Mouse (Mus musculus) spleen, postnatal 36 days (tissue): ENCODE results near the gene Nf2.

Source experiments
- DNase-seq, 2 experiments: peaks; one replicate each; pipeline ENCODE4 v3.0.0; 2022; ENCODE audit warnings: low spot score in 2 of 2, mixed read lengths in 1 of 2

Nf2 gene

DNA sequence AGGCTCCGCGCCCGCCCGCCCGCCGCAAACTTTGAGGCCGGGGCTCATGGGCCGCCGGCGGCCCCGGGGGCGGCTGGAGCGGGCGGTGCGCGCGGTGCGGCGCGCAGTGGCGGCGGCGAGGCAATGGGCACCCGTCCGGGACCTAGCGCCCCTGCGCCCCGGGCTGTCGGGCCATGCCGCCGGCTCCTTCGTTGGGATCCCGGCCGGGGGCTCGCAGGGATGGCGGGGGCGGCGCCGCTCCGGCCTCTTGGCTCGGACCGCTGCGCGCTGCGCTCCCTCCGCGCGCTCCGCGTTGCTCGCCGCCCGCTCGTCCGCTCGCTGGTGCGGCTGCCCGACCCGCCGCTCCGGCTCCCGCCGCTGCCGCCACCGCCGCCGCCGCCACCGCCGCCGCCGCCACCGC lies 102.6 kb downstream of the Nf2 start, which contains the start of gene Cabp7:
Cabp7 (minus strand) TSS at position 46 of the 400 bp plus-strand sequence.
- no peak for DNase-seq

DNA sequence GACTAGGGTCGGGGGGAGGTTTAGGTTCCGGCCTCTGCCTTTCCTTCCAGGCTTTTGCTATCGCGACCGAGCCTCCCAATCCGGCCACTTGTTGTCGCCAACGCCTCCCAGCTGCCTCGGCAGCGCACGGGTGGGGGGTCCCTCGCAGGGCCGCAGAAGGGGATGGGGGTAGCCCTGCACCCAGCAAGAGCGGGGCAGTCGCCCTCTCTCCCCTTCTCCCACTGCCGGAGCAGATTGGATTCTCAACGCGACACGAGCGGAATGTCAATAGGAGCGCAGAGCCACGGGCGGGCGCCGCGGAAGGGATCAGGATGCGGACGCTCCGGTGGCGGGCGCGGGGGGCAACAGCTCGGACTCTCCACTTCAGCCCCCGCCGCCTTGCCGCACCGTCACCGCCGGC lies 103.4 kb downstream of the Nf2 start:
- DNase-seq, result no peak

- no peak for DNase-seq
Measured at GRCm38 (mm10) chr11:4744691-4745090, 104.6 kb downstream of the Nf2 start.

- DNase-seq, result no peak
Measured at GRCm38 (mm10) chr11:4740785-4741184, 108.6 kb downstream of the Nf2 start.

DNA sequence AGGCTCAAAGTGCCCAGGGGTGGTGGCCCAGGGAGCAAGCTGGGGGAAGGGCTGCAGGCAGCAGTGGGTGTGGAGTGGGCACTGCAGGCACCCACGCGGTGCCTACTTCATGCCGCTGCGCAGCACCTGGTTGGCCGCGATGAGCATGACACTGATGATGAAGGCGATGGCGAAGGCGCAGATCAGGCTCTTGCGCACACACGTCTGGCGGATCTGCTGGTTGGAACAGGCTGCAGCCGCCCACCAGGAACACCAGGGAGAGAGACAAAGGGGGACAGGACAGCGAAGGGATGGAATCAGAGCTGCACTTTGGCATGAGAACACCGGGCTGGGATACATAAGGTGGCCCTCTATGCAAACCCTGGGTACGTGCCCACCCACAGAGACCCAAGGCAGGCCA lies 110.6 kb downstream of the Nf2 start:
- no peak for DNase-seq

DNA sequence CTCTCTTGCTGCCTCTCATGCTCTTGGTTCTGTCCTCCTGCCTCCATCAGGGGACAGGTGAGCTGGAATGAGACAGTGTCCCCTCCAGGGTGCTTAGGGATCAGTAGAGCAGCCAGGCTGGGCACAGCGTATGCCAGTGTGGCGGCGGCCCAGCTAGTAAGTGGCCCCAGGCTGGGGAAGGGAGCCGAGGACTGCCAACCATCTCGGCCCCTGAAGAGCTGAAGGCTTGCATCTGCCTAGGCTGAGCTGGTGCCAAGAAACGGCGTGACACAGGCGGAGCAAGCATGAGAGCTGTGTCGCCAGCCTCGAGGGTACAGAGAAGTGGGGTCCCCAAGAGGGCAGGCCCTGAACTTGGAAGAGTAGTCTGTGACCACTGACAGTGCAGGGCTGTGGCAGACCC lies 111.7 kb downstream of the Nf2 start:
- DNase-seq, result no peak

DNA sequence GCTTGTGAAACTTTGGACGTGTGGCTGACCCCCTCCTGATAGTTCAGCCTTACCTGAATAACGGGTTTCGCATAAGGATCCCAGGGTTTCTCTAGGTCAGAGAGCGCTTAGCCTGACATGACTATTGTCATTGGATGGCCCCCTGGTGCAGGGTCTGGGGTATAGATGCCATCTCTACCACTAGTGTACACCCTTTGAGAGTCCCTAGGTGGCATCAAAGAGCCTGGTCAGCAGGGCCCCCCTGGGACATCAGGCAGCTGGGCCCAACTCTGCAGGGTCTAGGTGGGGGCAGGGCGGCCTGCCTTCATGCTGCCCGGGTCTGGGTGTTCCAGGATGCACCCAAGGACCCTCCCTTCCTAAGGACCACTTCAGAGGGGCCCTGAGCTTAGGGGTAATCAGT lies 113.0 kb downstream of the Nf2 start:
- DNase-seq, result no peak

GRCm38 (mm10) chr11:4734179-4734578 lies 115.2 kb downstream of the Nf2 start:
- DNase-seq, result no peak

- DNase-seq, result no peak
Measured at GRCm38 (mm10) chr11:4731781-4732180, 117.6 kb downstream of the Nf2 start.

- no peak for DNase-seq
Measured at GRCm38 (mm10) chr11:4730913-4731312, 118.4 kb downstream of the Nf2 start.

DNA sequence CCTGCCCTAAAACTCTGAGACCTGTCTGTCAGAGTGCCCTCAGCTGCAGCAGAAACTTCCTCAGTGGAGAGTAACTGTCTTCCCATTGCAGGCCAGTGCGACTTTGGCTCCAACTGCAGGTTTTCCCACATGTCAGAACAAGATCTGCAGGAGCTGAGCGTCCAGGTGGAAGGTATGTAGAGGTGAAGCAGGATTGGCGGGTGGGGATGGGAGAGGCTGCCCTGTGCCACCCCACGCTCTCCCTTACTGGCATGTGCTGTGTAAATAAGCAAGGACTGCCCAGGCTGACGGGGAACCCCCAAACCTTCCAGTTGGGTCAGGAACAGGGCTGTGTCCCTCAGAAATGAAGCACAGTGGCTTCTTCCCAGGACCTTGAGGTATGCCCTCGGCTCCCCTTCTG lies 119.2 kb downstream of the Nf2 start:
- no peak for DNase-seq

GRCm38 (mm10) chr11:4729603-4730002 lies 119.7 kb downstream of the Nf2 start:
- no peak for DNase-seq

- no peak for DNase-seq
Measured at GRCm38 (mm10) chr11:4721728-4722127, 127.6 kb downstream of the Nf2 start.

DNA sequence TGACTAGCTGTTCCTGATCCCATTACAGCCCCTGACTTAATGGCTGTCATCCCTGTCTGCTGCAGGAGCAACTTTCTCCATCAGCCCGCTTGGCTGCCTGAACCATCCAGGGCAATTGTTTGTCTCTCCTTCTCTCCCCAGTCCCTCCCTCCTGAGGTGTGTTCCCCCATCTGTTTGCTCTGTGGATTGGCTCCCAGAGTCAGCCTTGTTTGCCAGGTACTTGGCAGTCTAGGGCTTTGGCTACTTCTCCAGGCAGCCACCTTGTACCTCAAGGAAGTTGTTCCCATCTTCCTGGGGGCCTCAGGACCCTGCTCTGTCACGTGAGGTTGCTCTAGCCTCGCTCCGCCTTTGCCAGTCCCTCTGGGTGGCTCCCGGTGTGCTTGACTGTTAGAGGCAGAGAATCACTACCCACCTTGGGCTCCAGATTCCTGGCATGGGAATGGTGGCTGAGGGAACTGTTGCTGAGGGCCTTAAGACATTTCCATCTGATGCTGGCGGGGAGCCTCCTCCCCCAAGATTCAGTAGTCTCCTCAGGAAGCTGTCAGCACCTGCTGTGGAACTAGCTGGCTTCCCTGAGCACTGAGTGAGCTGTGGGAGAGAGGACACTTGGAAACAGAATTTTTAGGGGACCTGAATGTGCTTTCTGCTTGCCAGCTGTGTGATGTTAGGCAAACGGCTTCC lies 128.3 kb downstream of the Nf2 start:
- no peak for DNase-seq

DNA sequence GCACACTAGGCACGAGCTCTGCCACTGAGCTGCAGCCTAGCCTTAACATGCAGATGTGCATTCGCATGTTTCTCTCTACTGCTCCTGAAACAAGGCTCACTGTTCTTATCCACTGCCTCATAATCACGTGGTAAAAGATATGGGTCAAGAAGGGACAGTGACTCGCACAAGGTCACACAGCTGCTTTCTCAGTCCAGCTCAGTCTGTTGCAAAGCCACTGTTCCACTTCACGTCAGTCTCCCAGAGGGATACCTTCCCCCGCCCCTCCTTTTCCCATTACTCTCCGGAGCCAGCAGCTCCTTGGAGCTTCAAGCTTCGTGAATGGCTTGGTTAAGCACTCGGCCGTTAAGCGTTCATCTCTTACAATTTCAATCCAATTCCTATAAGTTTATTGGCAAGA lies 128.9 kb downstream of the Nf2 start:
- DNase-seq, result no peak

DNA sequence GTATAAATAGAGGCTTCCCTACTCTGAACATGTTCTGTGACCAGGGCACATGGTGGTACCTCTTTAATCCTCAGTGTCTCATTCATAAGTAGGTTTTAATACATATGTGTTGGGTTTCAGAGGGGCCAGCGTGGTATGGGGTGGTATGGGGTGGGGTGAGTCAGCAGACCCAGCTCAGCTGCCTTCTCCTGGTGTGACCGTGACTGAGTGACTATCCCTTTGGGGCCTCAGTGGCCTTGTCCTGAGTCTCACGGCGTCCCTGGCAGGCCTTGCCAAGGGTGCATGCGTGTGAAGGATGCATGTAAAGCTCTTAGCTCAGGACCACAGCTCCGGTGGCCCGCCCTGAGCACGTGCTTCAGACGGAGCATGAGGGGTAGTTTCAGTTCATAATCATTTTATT lies 129.4 kb downstream of the Nf2 start:
- no peak for DNase-seq

GRCm38 (mm10) chr11:4718548-4718947 lies 130.8 kb downstream of the Nf2 start:
- DNase-seq, result no peak

GRCm38 (mm10) chr11:4716530-4717236 lies 132.7 kb downstream of the Nf2 start:
- DNase-seq, result no peak
